Comparison of ENCODE assay signal across 9 mouse cellular contexts in genomic region chr19:47359166-47359931, GRCm38 (mm10).
A peak's percentile ranks its signal among the peaks of the same experiment; 100 is the strongest.
DNase-seq lines count a peak whose midpoint lies in the region; ATAC-seq and TF ChIP-seq lines count a peak whose summit lies in the region.
"Had no signal": no experiment of that assay in that cellular context is flagged by ENCODE, and none has a peak within 500 bp of the region (broad histone marks: within the 10 kb centered on the region; RNA-seq: fewer than 3 reads in every experiment).

No protein-coding gene starts in this region.

- DNase-seq in gastrocnemius, adult 2 months = peak; percentile 17
- DNase-seq in gastrocnemius, postnatal 14 days = no peak
- peak; percentile 85 for DNase-seq in R1 (ENCODE audit: low read depth, low spot score)
- peak; percentile 42 to 61 for DNase-seq in kidney, postnatal 25 days
- DNase-seq in gastrocnemius, adult 18-20 months (ENCODE audit: low spot score) = no peak
- DNase-seq in cerebellum, adult 11 months = no peak
- DNase-seq in cerebellum, postnatal 14 days = no peak

- H3K27ac ChIP-seq in gastrocnemius, adult 2 months = peak overlapping the region; percentile 57
- H3K27ac ChIP-seq in midbrain, embryonic 13.5 days = no peak overlapping the region

- peak overlapping the region; percentile 5; the same call in 1 of the 2 replicates for H3K4me3 ChIP-seq in gastrocnemius, adult 2 months
- H3K4me3 ChIP-seq in midbrain, embryonic 13.5 days (replicated peaks) = no peak overlapping the region; the same call in 1 of the 2 replicates

- TF ChIP-seq CTCF in gastrocnemius, adult 2 months (IDR thresholded peaks at IDR 0.05) = no peak

- H3K27me3 ChIP-seq in midbrain, embryonic 13.5 days = 0 out of 2 replicates have a peak, but pooled peaks cover 3% of the 10 kb centered on the region
- H3K27me3 ChIP-seq: Patski had no signal

- intact Hi-C loops in gastrocnemius, adult 2 months (cut with DNase I) = no loop called here
- intact Hi-C loops in gastrocnemius, postnatal 14 days (cut with DNase I; ENCODE audit: low total_unique reads) = loop anchor here (2.0 kb wide), 1 partner anchor 137 kb away; no protein-coding TSS in a partner anchor

- H3K9me3 ChIP-seq in midbrain, embryonic 13.5 days = no peaks in the 10 kb centered on the region

- 52% methylated on average over 15 of the region's 15 CpGs for WGBS in midbrain, embryonic 13.5 days

- H3K4me2 ChIP-seq in midbrain, embryonic 13.5 days (replicated peaks) = peak overlapping the region; percentile 19; the same call in 1 of the 2 replicates

- H3K36me3 ChIP-seq in midbrain, embryonic 13.5 days = no peaks in the 10 kb centered on the region

- H3K4me1 ChIP-seq in midbrain, embryonic 13.5 days (replicated peaks) = peaks cover 17% of the 10 kb centered on the region

- ATAC-seq in midbrain, embryonic 13.5 days = no peak
- ATAC-seq: Patski had no signal

- H3K9ac ChIP-seq in midbrain, embryonic 13.5 days (replicated peaks) = 0 out of 2 replicates have a peak overlapping the region, but pooled peaks have one; percentile 19

Comparison
In these comparisons a context has a peak if more than half of its experiments do, and no peak if none do; other contexts are left out.
1. DNase-seq: peak in gastrocnemius, adult 2 months (single experiment), R1 (single experiment) and kidney, postnatal 25 days (2 of 2); none in gastrocnemius, postnatal 14 days (single experiment), gastrocnemius, adult 18-20 months (single experiment), cerebellum, adult 11 months (single experiment) and cerebellum, postnatal 14 days (0 of 2).